Comparison of ENCODE assay signal across 8 mouse cellular contexts in the genomic region with DNA sequence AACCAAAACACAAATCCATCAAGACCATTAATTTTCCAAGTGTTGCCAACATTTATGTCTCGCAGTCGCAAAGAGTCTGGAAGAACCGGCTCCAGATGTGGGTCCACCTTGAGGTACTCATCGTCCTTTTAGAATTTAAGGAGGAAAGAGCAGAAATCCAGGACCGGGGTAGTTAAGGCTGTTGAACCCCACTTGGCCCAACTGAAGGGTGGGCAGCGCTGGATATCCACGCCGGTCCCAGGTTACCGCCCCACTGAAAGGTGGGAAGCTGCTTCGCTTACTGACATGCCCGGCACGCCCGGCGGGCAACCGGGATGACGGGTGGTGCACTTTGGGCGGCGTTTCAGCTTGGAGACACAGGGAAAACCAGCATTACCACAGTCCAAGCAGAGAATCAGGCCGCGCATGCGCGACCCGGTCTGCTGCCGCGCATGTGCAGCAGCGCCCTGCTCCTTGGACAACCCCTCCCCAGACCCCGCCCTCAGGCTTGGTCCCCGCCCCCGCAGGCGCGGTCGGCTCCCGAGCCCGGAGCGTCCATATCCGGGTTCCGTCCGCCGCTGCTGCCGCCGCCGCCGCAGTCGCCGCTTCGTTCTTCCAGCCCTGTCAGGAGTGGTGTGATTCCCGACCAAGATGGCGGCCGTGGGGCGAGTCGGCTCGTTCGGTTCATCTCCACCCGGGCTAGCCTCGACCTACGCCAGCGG. TPM values are rescaled to one million over a fixed set of nuclear protein-coding genes. Genes with fewer than 3 reads are reported as not detected.
DNase-seq lines count a peak whose midpoint lies in the region; ATAC-seq and TF ChIP-seq lines count a peak whose summit lies in the region.

Gene Dync1li1, plus strand, starts transcription at position 539 of the 701 bp plus-strand sequence.

- H3K9me3 ChIP-seq in hindbrain, embryonic 10.5 days: peaks cover 2% of the 10 kb centered on the region; the same call in 1 of the 2 replicates
- H3K9me3 ChIP-seq in lung, postnatal 0 days (ENCODE audit: low read length): no peaks in the 10 kb centered on the region

- H3K4me2 ChIP-seq in lung, postnatal 0 days (replicated peaks; ENCODE audit: low read depth, low read length): peak within 1 kb of the TSS; percentile 73

- ATAC-seq in frontal cortex, adult (ENCODE audit: low TSS enrichment): peak; percentile 92
- peak; percentile 98 for ATAC-seq in lung, postnatal 0 days

- H3K4me3 ChIP-seq in hindbrain, embryonic 10.5 days: peak within 1 kb of the TSS; percentile 77
- H3K4me3 ChIP-seq in lung, postnatal 0 days (ENCODE audit: low read depth, low read length): peak within 1 kb of the TSS; percentile 96

- WGBS in hindbrain, embryonic 10.5 days: under 1% methylated on average over 57 of the region's 57 CpGs
- under 1% methylated on average over 47 of the region's 57 CpGs for WGBS in lung, postnatal 0 days

- H3K27ac ChIP-seq in hindbrain, embryonic 10.5 days: peak within 1 kb of the TSS; percentile 91
- H3K27ac ChIP-seq in lung, postnatal 0 days (ENCODE audit: low read length): peak within 1 kb of the TSS; percentile 90

- H3K27me3 ChIP-seq in hindbrain, embryonic 10.5 days (ENCODE audit: insufficient read depth, poor library complexity, severe bottlenecking): no peaks in the 10 kb centered on the region
- H3K27me3 ChIP-seq in lung, postnatal 0 days (replicated peaks; ENCODE audit: insufficient read depth, low read length): no peaks in the 10 kb centered on the region

- TF ChIP-seq CTCF in lung, postnatal 0 days (IDR thresholded peaks at IDR 0.05): no peak

- TF ChIP-seq EP300 in lung, postnatal 0 days (IDR thresholded peaks at IDR 0.05): no peak

- peaks cover 29% of the 10 kb centered on the region for H3K4me1 ChIP-seq in hindbrain, embryonic 10.5 days (replicated peaks)
- H3K4me1 ChIP-seq in lung, postnatal 0 days (ENCODE audit: insufficient read depth, low read depth, low read length): no peaks in the 10 kb centered on the region

- peak within 1 kb of the TSS; percentile 93 for H3K9ac ChIP-seq in lung, postnatal 0 days (replicated peaks; ENCODE audit: low read depth)

- DNase-seq in MN1 (ENCODE audit: low spot score): peak; percentile 96
- DNase-seq in cerebellum, adult 9-10 months: peak; percentile 99
- peak; percentile 98 for DNase-seq in hindbrain, embryonic 10.5 days (ENCODE audit: low spot score)
- DNase-seq in layer of hippocampus, adult 9-11 months: peak; percentile 98
- peak; percentile 99 for DNase-seq in lung, postnatal 0 days (ENCODE audit: low spot score)
- DNase-seq in ovary, postnatal 14 days (ENCODE audit: low spot score): peak; percentile 97
- DNase-seq in thymus, postnatal 14 days: peak; percentile 99

- peaks cover 27% of the 10 kb centered on the region for H3K36me3 ChIP-seq in hindbrain, embryonic 10.5 days
- peaks cover 3% of the 10 kb centered on the region; the same call in 1 of the 2 replicates for H3K36me3 ChIP-seq in lung, postnatal 0 days (ENCODE audit: insufficient read depth, low read length)

RNA-seq across cellular contexts. Expression of gene Dync1li1, which starts in this region (rescaled TPM):
- polyA plus RNA-seq in hindbrain, embryonic 10.5 days (2016; fragmentation: Nextera tagmentation; extraction: Ambion mirVana): 99.8 and 122 TPM in 2 replicates
- polyA plus RNA-seq in lung, postnatal 0 days (2015; fragmentation: Nextera tagmentation; extraction: Ambion mirVana): 44.5 and 48.1 TPM in 2 replicates

Comparison
In these comparisons a context has a peak if more than half of its experiments do, and no peak if none do; other contexts are left out.
1. Peak in every context shown above with its lines: DNase-seq, ATAC-seq, H3K4me3 ChIP-seq and H3K27ac ChIP-seq.